Mouse (Mus musculus): Measurements from ENCODE around the gene Cep57l1.

Cep57l1 gene

GRCm38 (mm10) chr10:41674362-41674761 is 135.3 kb downstream of the Cep57l1 start:
- DNase-seq: peak; percentile 66

GRCm38 (mm10) chr10:41670196-41670595 is 139.5 kb downstream of the Cep57l1 start:
- DNase-seq: peak; percentile 59

All from heart, adult 11 months (tissue).